Mouse (Mus musculus): ENCODE data around the gene Rrp8. TPM values are rescaled to one million over a fixed set of nuclear protein-coding genes. Genes with fewer than 3 reads are reported as not detected.

Gene Rrp8
- 7.5 and 8.4 TPM in 2 replicates for polyA plus RNA-seq (2012; rRNA removed)

- Histone ChIP-seq H3K4me1 (ENCODE audit: control insufficient read depth, insufficient read depth, low read length) (peaks cover 14% of the 10 kb centered on the region), H3K4me3 (replicated peaks; ENCODE audit: extremely low read depth, low read depth, low read length) (peak within 1 kb of the TSS; percentile 100)
- DNase-seq = peak; percentile 68
- WGBS = under 1% methylated on average over 30 of the region's 30 CpGs
- 0 out of 2 replicates have a peak, but pooled peaks have one; percentile 32 for TF ChIP-seq POLR2A (IDR thresholded peaks at IDR 0.05; ENCODE audit: borderline replicate concordance, extremely low read depth, low read depth, low read length)
- no peak for TF ChIP-seq CTCF (IDR thresholded peaks at IDR 0.05; ENCODE audit: insufficient read depth, low read length)
Measured at GRCm38 (mm10) chr7:105736911-105737521, at the start of gene Rrp8. Gene Rrp8 (minus strand): TSS chr7:105737385.

GRCm38 (mm10) chr7:105786506-105787284 lies 49.5 kb upstream of the Rrp8 start:
- DNase-seq = no peak
- TF ChIP-seq POLR2A (IDR thresholded peaks at IDR 0.05; ENCODE audit: borderline replicate concordance, extremely low read depth, low read depth, low read length) (no peak), CTCF (IDR thresholded peaks at IDR 0.05; ENCODE audit: insufficient read depth, low read length) (no peak)
- WGBS = 12% methylated on average over 15 of the region's 20 CpGs
- Histone ChIP-seq H3K4me1 (ENCODE audit: control insufficient read depth, insufficient read depth, low read length) (peaks cover 11% of the 10 kb centered on the region), H3K4me3 (replicated peaks; ENCODE audit: extremely low read depth, low read depth, low read length) (peak overlapping the region; percentile 69)

GRCm38 (mm10) chr7:105784556-105784955 lies 47.4 kb upstream of the Rrp8 start:
- H3K4me3 ChIP-seq (replicated peaks; ENCODE audit: extremely low read depth, low read depth, low read length) = no peak overlapping the region
- no peak for DNase-seq
- peaks cover 11% of the 10 kb centered on the region for H3K4me1 ChIP-seq (ENCODE audit: control insufficient read depth, insufficient read depth, low read length)
- 37% methylated on average over 4 of the region's 4 CpGs for WGBS
- TF ChIP-seq POLR2A (IDR thresholded peaks at IDR 0.05; ENCODE audit: borderline replicate concordance, extremely low read depth, low read depth, low read length) (no peak), CTCF (IDR thresholded peaks at IDR 0.05; ENCODE audit: insufficient read depth, low read length) (no peak)

GRCm38 (mm10) chr7:105783861-105784260 lies 46.7 kb upstream of the Rrp8 start:
- DNase-seq = no peak
- Histone ChIP-seq H3K4me3 (replicated peaks; ENCODE audit: extremely low read depth, low read depth, low read length) (no peak overlapping the region), H3K4me1 (ENCODE audit: control insufficient read depth, insufficient read depth, low read length) (peaks cover 16% of the 10 kb centered on the region)
- TF ChIP-seq POLR2A (IDR thresholded peaks at IDR 0.05; ENCODE audit: borderline replicate concordance, extremely low read depth, low read depth, low read length) (no peak), CTCF (IDR thresholded peaks at IDR 0.05; ENCODE audit: insufficient read depth, low read length) (no peak)
- WGBS = 59% methylated on average over 4 of the region's 4 CpGs

- Histone ChIP-seq H3K4me1 (ENCODE audit: control insufficient read depth, insufficient read depth, low read length) (peaks cover 18% of the 10 kb centered on the region), H3K4me3 (replicated peaks; ENCODE audit: extremely low read depth, low read depth, low read length) (no peak overlapping the region)
- TF ChIP-seq CTCF (IDR thresholded peaks at IDR 0.05; ENCODE audit: insufficient read depth, low read length) (no peak), POLR2A (IDR thresholded peaks at IDR 0.05; ENCODE audit: borderline replicate concordance, extremely low read depth, low read depth, low read length) (no peak)
- DNase-seq = peak; percentile 27
- WGBS = 18% methylated on average over 4 of the region's 4 CpGs
Measured at GRCm38 (mm10) chr7:105778553-105779265, 41.5 kb upstream of the Rrp8 start.

GRCm38 (mm10) chr7:105777797-105778552 lies 40.8 kb upstream of the Rrp8 start:
- Histone ChIP-seq H3K4me1 (ENCODE audit: control insufficient read depth, insufficient read depth, low read length) (peaks cover 18% of the 10 kb centered on the region), H3K4me3 (replicated peaks; ENCODE audit: extremely low read depth, low read depth, low read length) (no peak overlapping the region)
- no peak for DNase-seq
- whole genome bisulfite sequencing = 27% methylated on average over 13 of the region's 13 CpGs
- no peak for TF ChIP-seq POLR2A (IDR thresholded peaks at IDR 0.05; ENCODE audit: borderline replicate concordance, extremely low read depth, low read depth, low read length)
- no peak for TF ChIP-seq CTCF (IDR thresholded peaks at IDR 0.05; ENCODE audit: insufficient read depth, low read length)

GRCm38 (mm10) chr7:105777316-105777715 lies 40.1 kb upstream of the Rrp8 start:
- TF ChIP-seq POLR2A (IDR thresholded peaks at IDR 0.05; ENCODE audit: borderline replicate concordance, extremely low read depth, low read depth, low read length) = no peak
- no peak for TF ChIP-seq CTCF (IDR thresholded peaks at IDR 0.05; ENCODE audit: insufficient read depth, low read length)
- Histone ChIP-seq H3K4me3 (replicated peaks; ENCODE audit: extremely low read depth, low read depth, low read length) (no peak overlapping the region), H3K4me1 (ENCODE audit: control insufficient read depth, insufficient read depth, low read length) (peaks cover 18% of the 10 kb centered on the region)
- WGBS = 86% methylated on average over 1 of the region's 1 CpGs
- no peak for DNase-seq

GRCm38 (mm10) chr7:105776026-105776425 lies 38.8 kb upstream of the Rrp8 start:
- TF ChIP-seq CTCF (IDR thresholded peaks at IDR 0.05; ENCODE audit: insufficient read depth, low read length) = no peak
- no peak for TF ChIP-seq POLR2A (IDR thresholded peaks at IDR 0.05; ENCODE audit: borderline replicate concordance, extremely low read depth, low read depth, low read length)
- WGBS = 85% methylated on average over 2 of the region's 2 CpGs
- Histone ChIP-seq H3K4me3 (replicated peaks; ENCODE audit: extremely low read depth, low read depth, low read length) (no peak overlapping the region), H3K4me1 (ENCODE audit: control insufficient read depth, insufficient read depth, low read length) (peaks cover 18% of the 10 kb centered on the region)
- DNase-seq = no peak

GRCm38 (mm10) chr7:105774661-105775060 lies 37.5 kb upstream of the Rrp8 start:
- no peak for DNase-seq

More at GRCm38 (mm10) chr7:105774661-105775060, 37.5 kb upstream of the Rrp8 start:
- 69% methylated on average over 8 of the region's 8 CpGs for WGBS
- TF ChIP-seq CTCF (IDR thresholded peaks at IDR 0.05; ENCODE audit: insufficient read depth, low read length) (no peak), POLR2A (IDR thresholded peaks at IDR 0.05; ENCODE audit: borderline replicate concordance, extremely low read depth, low read depth, low read length) (no peak)
- Histone ChIP-seq H3K4me3 (replicated peaks; ENCODE audit: extremely low read depth, low read depth, low read length) (no peak overlapping the region), H3K4me1 (ENCODE audit: control insufficient read depth, insufficient read depth, low read length) (peaks cover 18% of the 10 kb centered on the region)
